Mouse (Mus musculus): ENCODE measurements at regions not wholly inside any gene's neighbourhood (a gene's known extent, or its start where the extent isn't known, plus 50 kb on each side); places are given as distances from the start of the nearest gene placed in this dataset.

GRCm38 (mm10) chr19:54440713-54441112 lies 396.8 kb downstream of the Adra2a start:
- DNase-seq (ENCODE audit: low read depth in 1 of 2, low spot score in 2 of 2) = no peak

GRCm38 (mm10) chr19:54460426-54461170 lies 416.6 kb downstream of the Adra2a start:
- DNase-seq (ENCODE audit: low read depth in 1 of 2, low spot score in 2 of 2) = no peak

DNA sequence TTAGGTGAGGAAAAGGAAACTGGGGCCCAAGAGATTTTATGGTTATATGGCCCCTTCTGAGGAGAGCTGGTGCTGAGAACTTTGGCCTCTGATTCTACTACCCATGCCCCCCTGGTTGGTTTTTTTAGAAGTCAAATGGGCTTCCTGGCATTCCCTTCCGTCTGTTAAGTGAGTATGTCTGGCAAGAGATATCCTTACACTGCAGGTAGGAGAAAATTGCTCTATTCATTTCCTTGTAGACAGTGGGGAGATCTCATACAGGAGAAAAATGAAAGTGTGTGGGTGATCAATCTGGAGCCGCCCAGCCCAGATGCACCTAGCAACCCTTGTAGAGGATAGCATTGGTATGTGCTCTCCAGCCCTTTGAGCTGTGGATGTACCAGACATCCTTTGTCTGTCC lies 418.5 kb downstream of the Adra2a start:
- DNase-seq (ENCODE audit: low read depth in 1 of 2, low spot score in 2 of 2) = no peak

- DNase-seq (ENCODE audit: low read depth in 1 of 2, low spot score in 2 of 2) = no peak
Measured at GRCm38 (mm10) chr19:54470034-54470433, 426.1 kb downstream of the Adra2a start.

DNA sequence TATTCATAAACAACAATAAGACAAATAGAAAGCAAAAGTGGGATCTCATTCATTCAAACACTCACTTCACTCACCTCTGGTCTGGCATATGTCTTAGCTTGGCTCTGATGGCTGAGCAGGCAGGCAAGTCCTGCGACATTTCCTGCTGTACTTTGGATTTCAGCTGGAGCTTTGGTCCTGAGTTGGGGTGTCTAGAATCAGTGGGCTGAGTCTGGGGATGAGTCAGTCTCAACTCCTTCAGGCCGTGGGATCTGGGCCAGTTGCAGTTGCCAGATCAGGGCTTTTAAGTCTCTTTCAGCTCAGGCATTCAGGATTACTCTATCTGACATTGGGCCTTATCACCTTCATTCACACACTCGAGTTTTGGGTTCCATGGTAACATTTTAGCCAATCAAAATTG lies 454.1 kb downstream of the Adra2a start:
- no peak for DNase-seq (ENCODE audit: low read depth in 1 of 2, low spot score in 2 of 2)

DNA sequence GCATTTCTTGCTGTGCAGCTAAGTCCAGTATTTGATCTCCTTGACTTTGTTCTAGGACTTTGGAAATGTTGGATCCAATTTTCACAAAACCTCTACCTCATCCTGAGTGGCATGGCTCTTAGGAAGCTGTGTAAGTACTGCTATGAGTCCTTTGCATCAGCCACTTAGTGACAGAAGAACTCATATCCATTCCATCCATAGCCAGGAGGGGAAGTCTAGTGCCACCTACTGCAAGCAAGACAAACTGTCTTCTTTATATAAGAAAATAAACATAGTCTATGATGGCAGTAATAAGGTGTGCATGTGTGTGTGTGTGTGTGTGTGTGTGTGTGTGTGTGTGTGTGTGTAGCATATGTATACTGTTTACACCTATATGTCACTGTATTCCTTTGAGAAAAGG lies 489.9 kb downstream of the Adra2a start:
- DNase-seq (ENCODE audit: low read depth in 1 of 2, low spot score in 2 of 2) = no peak

DNA sequence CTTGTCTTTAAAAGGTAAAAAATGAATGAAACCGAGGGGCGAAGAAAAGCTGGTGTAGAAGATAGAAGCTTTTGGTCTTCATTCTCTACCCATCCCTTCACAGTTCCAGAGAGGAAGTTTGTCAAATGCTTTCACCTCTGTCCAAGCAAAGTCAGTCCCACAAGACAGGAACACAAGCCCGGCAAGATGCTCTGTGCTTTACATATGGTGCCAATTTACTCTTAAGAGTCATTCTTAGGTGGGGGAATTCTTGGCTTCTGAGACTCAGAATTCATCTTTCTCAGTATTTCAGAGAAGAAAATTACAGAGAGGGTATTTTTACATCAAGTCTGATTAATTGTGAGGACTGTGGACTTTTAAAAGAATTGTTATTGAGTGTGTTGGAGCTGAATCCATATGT lies 511.4 kb downstream of the Adra2a start:
- no peak for DNase-seq (ENCODE audit: low read depth in 1 of 2, low spot score in 2 of 2)

GRCm38 (mm10) chr19:54557984-54558383 lies 514.0 kb downstream of the Adra2a start:
- DNase-seq (ENCODE audit: low read depth in 1 of 2, low spot score in 2 of 2) = no peak

- DNase-seq (ENCODE audit: low read depth in 1 of 2, low spot score in 2 of 2) = no peak
Measured at GRCm38 (mm10) chr19:54583574-54583973, 539.6 kb downstream of the Adra2a start.

- DNase-seq (ENCODE audit: low read depth in 1 of 2, low spot score in 2 of 2) = no peak
Measured at GRCm38 (mm10) chr19:54584687-54585237, 540.8 kb downstream of the Adra2a start.

DNA sequence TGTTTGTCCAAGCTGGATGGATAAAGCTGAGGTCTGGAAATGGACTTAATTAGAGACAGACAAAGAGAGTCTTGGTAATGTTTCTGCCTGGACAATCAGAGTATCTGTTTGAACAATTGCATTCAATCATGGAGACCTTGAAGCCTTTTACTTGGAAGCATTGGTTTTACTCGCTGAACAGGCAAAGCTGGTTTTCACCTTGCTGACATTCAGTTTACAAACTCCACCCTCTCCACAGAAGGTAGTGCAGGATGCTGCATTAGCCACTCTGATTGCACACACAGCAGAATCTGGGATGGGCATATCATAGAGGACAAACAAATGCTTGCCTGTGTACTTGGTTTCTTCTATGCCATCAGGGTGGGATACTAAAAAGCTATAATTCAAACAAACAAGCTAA lies 541.4 kb downstream of the Adra2a start:
- no peak for DNase-seq (ENCODE audit: low read depth in 1 of 2, low spot score in 2 of 2)

GRCm38 (mm10) chr19:54603345-54603744 lies 523.7 kb downstream of the Gpam start:
- no peak for DNase-seq (ENCODE audit: low read depth in 1 of 2, low spot score in 2 of 2)

- DNase-seq (ENCODE audit: low read depth in 1 of 2, low spot score in 2 of 2) = no peak
Measured at GRCm38 (mm10) chr19:54605346-54605745, 521.7 kb downstream of the Gpam start.

- DNase-seq (ENCODE audit: low read depth in 1 of 2, low spot score in 2 of 2) = no peak
Measured at GRCm38 (mm10) chr19:54616924-54617323, 510.1 kb downstream of the Gpam start.

All from monocyte, adult 2 months (primary cell).